Mouse (Mus musculus) midbrain, embryonic 13.5 days (tissue): Measurements from ENCODE around the gene Gm9970. TPM values are rescaled to one million over a fixed set of nuclear protein-coding genes. Genes with fewer than 3 reads are reported as not detected.

Experiments used
- ATAC-seq: fragments of 200-750 bp; cut with Nextera tagmentation; 2 replicates; pipeline ENCODE4 v1.8.0; 2017; ENCODE audit warnings: mild to moderate bottlenecking, moderate TSS enrichment, moderate library complexity
- H3K27ac ChIP-seq: fragments of 300-500 bp; sonication (generic); 2 replicates; pipeline ENCODE4 v1.5.1; 2015; ENCODE audit warnings: inconsistent platforms, mild to moderate bottlenecking, moderate library complexity
- H3K27me3 ChIP-seq: fragments of 300-500 bp; sonication (generic); 2 replicates; pipeline ENCODE4 v1.6.1; 2015; ENCODE audit warnings: mild to moderate bottlenecking, inconsistent platforms
- H3K36me3 ChIP-seq: fragments of 300-500 bp; sonication (generic); 2 replicates; pipeline ENCODE4 v1.6.1; 2015; ENCODE audit warnings: mild to moderate bottlenecking, inconsistent platforms
- H3K4me1 ChIP-seq: fragments of 300-500 bp; sonication (generic); replicated peaks from 2 replicates; pipeline ENCODE4 v1.6.1; 2015; ENCODE audit warnings: inconsistent platforms
- H3K4me2 ChIP-seq: fragments of 300-500 bp; sonication (generic); replicated peaks from 2 replicates; pipeline ENCODE4 v1.6.1; 2015; ENCODE audit warnings: moderate library complexity, mild to moderate bottlenecking, inconsistent platforms
- H3K4me3 ChIP-seq: fragments of 300-500 bp; sonication (generic); replicated peaks from 2 replicates; pipeline ENCODE4 v1.5.1; 2015; ENCODE audit warnings: mild to moderate bottlenecking, inconsistent platforms
- H3K9ac ChIP-seq: fragments of 300-500 bp; sonication (generic); replicated peaks from 2 replicates; pipeline ENCODE4 v1.6.1; 2015; ENCODE audit warnings: mild to moderate bottlenecking, inconsistent platforms
- H3K9me3 ChIP-seq: fragments of 300-500 bp; sonication (generic); 2 replicates; pipeline ENCODE4 v1.6.1; 2016; ENCODE audit warnings: mild to moderate bottlenecking, inconsistent platforms
- WGBS: fragments of 180-500 bp; shearing (Covaris S2); methylation state at CpG from one replicate; pipeline ENCODE4 v1.1.7; 2015; 5-methylcytosine and 5-hydroxymethylcytosine counted together
- polyA plus RNA-seq: library from polyadenylated mRNA; unstranded; fragments of >200 nt; fragmentation: Nextera tagmentation; extraction: Ambion mirVana; gene quantifications from 2 replicates; pipeline ENCODE4 v1.2.1, GENCODE M21; 2015

Gm9970 gene
- 0.54 and 0.63 TPM in 2 replicates for polyA plus RNA-seq

DNA sequence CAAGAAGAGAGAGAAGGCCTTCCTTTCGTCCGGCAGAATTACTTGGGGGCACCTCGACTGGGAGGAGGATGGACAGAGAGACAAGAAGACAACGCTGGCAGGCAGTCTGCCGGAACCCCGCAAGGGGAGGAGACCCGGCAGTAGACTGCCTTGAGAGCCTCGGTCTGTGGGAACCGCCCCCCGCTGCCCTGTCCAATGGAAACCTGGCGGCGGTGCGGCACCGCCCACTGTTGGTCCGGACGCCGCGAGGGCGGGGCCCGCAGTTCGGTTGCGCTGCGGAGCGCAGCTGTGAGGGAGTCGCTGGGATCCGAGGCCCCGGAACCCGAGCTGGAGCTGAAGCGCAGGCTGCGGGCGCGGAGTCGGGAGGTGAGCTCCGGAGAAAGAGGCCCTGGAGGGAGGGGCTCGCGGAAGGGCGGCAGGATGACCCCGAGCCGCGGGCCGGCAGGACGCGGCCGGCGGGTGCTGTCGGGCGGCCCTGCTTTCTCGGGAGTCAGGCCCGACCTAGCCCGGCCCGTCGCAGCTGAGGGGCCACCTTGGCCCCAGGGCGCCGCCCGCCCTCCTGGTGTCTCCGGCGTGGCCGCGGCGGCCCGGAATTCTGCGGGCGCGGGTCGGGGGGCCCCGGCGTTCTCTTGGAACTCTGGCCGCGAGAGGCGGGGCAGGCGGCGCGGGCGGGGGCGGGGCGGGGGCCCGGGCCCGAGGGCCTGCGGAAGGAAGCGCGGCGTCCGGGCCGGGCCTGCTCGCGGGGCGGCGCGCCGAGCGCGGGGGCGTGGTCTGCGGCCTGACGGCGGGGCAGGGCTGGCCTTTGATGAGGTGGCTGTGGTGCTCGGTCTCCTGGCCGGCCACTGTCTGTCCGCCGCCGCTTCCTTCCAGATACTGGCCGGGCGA lies at the start of gene Gm9970, which contains the start of gene Nrbp1:
Gene Gm9970 (minus strand): TSS at position 596 of the 885 bp plus-strand sequence.
Gene Nrbp1 (plus strand): TSS at position 228 of the 885 bp plus-strand sequence.
- Histone ChIP-seq H3K9me3 (peaks cover 4% of the 10 kb centered on the region; the same call in 1 of the 2 replicates), H3K9ac (peak within 1 kb of the TSS; percentile 96), H3K36me3 (peaks cover 23% of the 10 kb centered on the region), H3K27ac (peak within 1 kb of the TSS; percentile 97), H3K27me3 (no peaks in the 10 kb centered on the region), H3K4me3 (peak within 1 kb of the TSS; percentile 93), H3K4me1 (peaks cover 14% of the 10 kb centered on the region), H3K4me2 (peak within 1 kb of the TSS; percentile 76)
- under 1% methylated on average over 66 of the region's 103 CpGs for WGBS
- peak; percentile 99 for ATAC-seq

DNA sequence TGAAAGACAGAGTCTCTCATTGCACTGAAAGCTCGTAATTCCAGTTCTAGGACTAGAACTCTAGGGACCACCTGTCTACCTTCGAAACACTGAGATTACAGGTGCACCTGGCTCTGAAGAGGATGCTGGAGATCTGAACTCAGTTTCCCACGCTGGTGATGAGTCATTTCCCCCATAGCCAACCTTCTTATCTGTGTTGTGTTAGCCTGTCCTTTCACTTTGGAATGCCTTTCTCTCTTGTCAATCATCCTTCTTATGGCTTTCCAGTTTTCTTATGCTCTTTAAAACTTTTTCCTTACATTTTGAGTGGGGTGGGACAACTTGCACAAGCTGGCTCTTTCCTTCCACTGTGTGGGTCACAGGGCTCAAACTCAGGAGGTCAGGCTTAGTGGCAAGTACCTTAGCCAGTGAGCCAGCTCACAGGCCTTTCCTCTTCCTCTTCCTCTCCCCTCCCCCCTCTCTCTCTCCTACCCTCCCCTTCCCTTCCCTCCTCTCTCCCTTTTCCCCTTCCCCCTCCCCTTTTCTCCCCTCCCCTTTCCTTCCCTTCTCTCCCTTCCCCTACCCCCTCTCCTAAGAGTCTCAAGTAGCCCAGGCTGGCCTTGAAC lies 48.7 kb upstream of the Gm9970 start:
- H3K4me3 ChIP-seq, result 0 out of 2 replicates have a peak overlapping the region, but pooled peaks have one; percentile 53

DNA sequence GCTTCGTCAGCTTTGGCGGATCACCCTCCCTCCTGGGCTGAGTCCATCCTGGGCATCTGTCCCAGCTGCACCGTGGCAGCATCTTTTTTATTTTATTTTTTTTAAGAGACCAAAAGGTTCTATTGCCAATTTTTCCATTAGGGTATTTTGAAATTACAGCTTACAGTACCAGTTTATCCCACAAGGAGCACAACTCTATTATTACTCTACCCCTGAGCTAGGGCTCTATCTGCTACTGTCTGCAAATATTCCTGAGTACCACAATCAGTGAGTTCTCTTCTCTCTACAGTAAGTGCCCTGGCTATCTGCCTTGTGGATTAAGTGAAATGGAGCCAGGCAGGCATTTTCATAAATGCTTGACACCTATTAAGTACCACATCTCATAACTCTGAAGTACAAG lies 47.6 kb upstream of the Gm9970 start:
- Histone ChIP-seq H3K4me2 (no peak overlapping the region), H3K4me1 (peaks cover 25% of the 10 kb centered on the region), H3K36me3 (peaks cover 42% of the 10 kb centered on the region), H3K9me3 (no peaks in the 10 kb centered on the region), H3K27ac (no peak overlapping the region), H3K27me3 (no peaks in the 10 kb centered on the region), H3K4me3 (no peak overlapping the region), H3K9ac (no peak overlapping the region)
- WGBS, result 86% methylated on average over 3 of the region's 3 CpGs
- no peak for ATAC-seq

More for the DNA sequence above, 48.7 kb upstream of the Gm9970 start:
- H3K9ac ChIP-seq, result no peak overlapping the region
- H3K9me3 ChIP-seq, result no peaks in the 10 kb centered on the region
- WGBS, result 86% methylated on average over 3 of the region's 3 CpGs
- H3K4me1 ChIP-seq, result peaks cover 35% of the 10 kb centered on the region
- peaks cover 33% of the 10 kb centered on the region for H3K36me3 ChIP-seq
- no peaks in the 10 kb centered on the region for H3K27me3 ChIP-seq
- H3K27ac ChIP-seq, result no peak overlapping the region
- H3K4me2 ChIP-seq, result peak overlapping the region; percentile 84
- no peak for ATAC-seq

DNA sequence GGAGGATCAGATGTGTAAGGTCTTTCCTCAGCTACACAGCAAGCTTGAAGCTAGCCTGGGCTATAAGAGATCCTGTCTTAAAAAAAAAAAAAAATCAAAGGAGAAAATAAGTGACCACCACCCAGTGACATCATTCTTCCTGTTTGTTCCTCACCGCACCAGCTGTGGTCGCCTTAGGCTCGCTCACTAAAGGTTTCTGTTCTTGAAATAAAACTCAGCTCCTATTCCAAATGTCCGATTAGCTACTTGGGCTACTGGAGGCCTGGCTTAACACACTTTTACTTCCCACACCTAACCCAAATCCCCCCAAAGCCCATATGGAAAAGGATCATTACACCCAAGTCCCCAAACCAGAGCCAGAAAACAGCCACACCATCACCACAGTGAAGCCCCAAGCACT lies 47.2 kb upstream of the Gm9970 start:
- Histone ChIP-seq H3K4me2 (no peak overlapping the region), H3K9me3 (no peaks in the 10 kb centered on the region), H3K27ac (no peak overlapping the region), H3K36me3 (peaks cover 42% of the 10 kb centered on the region), H3K4me3 (no peak overlapping the region), H3K27me3 (no peaks in the 10 kb centered on the region), H3K4me1 (peaks cover 21% of the 10 kb centered on the region), H3K9ac (no peak overlapping the region)
- no peak for ATAC-seq
- WGBS, result 90% methylated on average over 4 of the region's 4 CpGs

DNA sequence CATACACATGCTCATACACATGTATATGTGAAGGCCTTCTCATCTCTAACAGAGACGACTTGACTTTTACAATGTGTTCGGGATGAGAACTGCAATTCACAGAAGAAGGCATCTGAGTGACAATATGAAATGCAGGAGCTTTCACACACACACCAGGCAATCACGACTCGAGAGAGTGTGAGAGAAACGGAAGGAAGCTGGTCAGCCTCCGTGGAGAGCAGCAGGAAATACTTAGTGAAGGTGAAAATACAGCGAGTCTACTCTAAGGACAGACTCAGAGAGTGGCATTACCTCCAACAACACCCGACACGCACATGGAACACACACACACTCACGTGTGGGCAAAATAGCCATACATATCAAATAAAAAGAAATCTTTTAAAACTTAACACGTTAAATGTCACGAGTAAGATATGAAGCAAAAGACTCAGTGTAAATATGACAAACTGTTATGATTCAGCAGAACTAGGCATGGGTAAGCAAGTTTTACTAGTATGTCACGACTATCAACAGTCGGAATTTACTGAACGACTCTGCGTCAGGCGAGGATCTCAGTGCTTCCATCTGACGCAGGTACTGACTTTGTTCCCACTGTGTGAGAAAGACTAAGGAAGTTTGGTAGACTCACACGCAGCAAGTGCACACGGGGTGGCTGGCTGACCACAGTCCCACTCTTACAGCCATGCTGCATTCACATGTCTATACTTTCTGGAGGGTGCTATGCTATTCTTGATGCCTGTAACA lies 38.4 kb upstream of the Gm9970 start:
- Histone ChIP-seq H3K4me1 (no peaks in the 10 kb centered on the region), H3K4me2 (no peak overlapping the region), H3K27me3 (no peaks in the 10 kb centered on the region), H3K36me3 (peaks cover 94% of the 10 kb centered on the region), H3K4me3 (no peak overlapping the region), H3K27ac (no peak overlapping the region), H3K9ac (no peak overlapping the region), H3K9me3 (no peaks in the 10 kb centered on the region)
- ATAC-seq, result no peak
- 92% methylated on average over 20 of the region's 20 CpGs for WGBS

DNA sequence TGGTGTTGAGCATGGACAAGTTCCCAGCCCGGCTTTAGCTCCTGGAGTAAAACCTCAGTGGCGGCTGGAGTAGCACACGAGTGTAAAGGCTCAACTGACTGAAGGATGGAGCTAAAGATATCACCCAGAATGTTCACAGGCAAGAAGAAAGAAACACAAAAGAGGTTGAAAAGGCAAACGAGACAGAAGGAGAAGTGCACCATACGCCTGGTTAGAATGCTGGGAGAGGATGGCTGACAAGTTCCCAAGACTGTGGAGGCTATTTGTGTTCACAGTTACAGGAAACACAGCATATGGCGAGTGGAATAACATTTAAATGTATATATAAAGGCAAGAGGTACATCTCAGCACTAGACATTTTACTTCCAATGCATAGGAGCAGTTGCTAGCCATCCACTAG lies 32.0 kb upstream of the Gm9970 start:
- Histone ChIP-seq H3K4me2 (no peak overlapping the region), H3K4me1 (no peaks in the 10 kb centered on the region), H3K27ac (no peak overlapping the region), H3K9ac (no peak overlapping the region), H3K27me3 (no peaks in the 10 kb centered on the region), H3K36me3 (peaks cover 85% of the 10 kb centered on the region), H3K9me3 (no peaks in the 10 kb centered on the region), H3K4me3 (no peak overlapping the region)
- ATAC-seq, result no peak
- 86% methylated on average over 6 of the region's 6 CpGs for WGBS

DNA sequence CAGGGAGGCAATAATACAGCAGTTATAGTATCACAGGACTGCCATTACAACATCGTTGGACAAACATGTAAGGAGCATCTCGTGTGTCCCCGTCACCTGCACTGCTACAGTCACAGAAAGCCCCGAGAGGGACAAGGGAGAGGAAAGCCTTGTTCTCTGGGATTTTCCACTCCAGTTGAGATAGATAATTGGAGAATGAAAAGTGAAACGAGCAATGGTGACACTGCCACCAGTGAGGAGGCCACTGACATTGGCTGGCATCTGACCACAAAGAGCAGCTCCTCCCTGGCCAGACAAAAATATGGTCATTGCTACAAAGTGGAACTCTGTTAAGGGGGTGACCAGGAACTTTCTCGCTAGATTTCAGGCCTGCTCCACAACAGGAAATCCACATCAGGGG lies 26.7 kb upstream of the Gm9970 start:
- Histone ChIP-seq H3K9ac (no peak overlapping the region), H3K9me3 (no peaks in the 10 kb centered on the region), H3K27me3 (no peaks in the 10 kb centered on the region), H3K4me1 (no peaks in the 10 kb centered on the region), H3K36me3 (peaks cover 93% of the 10 kb centered on the region), H3K27ac (no peak overlapping the region), H3K4me3 (no peak overlapping the region), H3K4me2 (no peak overlapping the region)
- ATAC-seq, result no peak
- WGBS, result 51% methylated on average over 6 of the region's 6 CpGs

DNA sequence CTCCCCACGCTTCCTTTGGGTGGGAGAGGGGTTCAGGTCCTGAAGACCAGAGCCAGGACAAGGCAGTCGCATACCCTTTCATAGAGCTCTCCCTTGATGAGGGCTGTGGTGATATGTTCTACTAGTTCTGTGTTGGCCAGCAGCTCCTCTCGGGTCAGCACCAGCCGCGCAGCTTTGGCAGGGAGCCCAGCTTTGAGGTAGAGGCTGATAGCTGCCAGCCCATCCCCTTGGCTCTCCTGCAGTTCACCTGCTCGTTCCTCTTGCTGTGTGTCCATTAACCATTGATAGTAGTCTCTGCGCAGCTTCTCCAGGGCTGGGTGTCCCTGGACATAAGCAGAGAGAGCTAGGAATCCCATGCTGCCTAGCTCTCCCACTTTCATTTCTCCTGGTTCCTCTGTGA lies 25.1 kb upstream of the Gm9970 start:
- ATAC-seq, result no peak
- Histone ChIP-seq H3K9ac (no peak overlapping the region), H3K27me3 (no peaks in the 10 kb centered on the region), H3K4me1 (no peaks in the 10 kb centered on the region), H3K4me3 (no peak overlapping the region), H3K9me3 (no peaks in the 10 kb centered on the region), H3K4me2 (no peak overlapping the region), H3K27ac (no peak overlapping the region), H3K36me3 (peaks cover 96% of the 10 kb centered on the region)
- WGBS, result 91% methylated on average over 7 of the region's 7 CpGs

DNA sequence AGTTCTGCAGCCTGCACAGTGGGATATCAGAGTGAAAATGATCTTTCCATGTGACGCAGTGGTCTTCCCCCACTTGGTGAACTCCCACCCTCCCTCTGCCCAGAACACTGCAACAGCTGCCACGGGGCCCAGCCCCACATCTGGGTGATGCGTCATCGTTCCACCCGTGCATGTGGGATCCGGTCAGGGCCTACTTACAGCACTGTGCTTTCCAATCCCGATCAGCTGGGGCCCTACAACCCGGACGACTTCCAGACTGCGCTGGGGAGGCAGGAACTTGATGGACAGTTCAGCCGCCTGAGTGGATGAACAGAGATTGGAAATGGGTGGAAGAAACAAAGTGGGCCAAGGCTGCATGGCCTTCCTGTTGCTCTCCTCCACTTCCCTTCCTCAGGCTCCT lies 16.6 kb upstream of the Gm9970 start:
- WGBS, result 92% methylated on average over 11 of the region's 11 CpGs

DNA sequence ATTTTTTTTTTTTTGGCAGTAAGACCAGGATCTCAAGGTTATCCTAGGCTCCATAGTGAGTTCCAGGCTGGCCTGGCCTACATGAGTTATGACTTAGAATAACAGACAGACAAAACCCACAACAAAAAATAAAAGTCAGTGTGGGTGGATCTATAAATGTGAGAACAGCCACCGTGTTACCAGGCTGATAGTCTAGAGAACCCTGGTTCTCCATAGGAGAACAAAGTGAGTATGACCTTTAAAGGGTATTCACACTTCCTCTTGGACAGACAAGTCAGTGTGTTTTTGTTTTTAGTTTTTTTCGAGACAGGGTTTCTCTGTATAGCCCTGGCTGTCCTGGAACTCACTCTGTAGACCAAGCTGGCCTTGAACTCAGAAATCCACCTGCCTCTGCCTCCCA lies 14.9 kb upstream of the Gm9970 start:
- H3K9me3 ChIP-seq, result no peaks in the 10 kb centered on the region
- WGBS, result 81% methylated on average over 2 of the region's 2 CpGs
- peaks cover 91% of the 10 kb centered on the region for H3K36me3 ChIP-seq
- ATAC-seq, result no peak
- H3K4me3 ChIP-seq, result no peak overlapping the region
- H3K27me3 ChIP-seq, result no peaks in the 10 kb centered on the region
- H3K9ac ChIP-seq, result no peak overlapping the region
- H3K4me2 ChIP-seq, result no peak overlapping the region
- H3K4me1 ChIP-seq, result peaks cover 9% of the 10 kb centered on the region
- H3K27ac ChIP-seq, result no peak overlapping the region

More for the DNA sequence above, 16.6 kb upstream of the Gm9970 start:
- no peaks in the 10 kb centered on the region for H3K9me3 ChIP-seq
- H3K4me2 ChIP-seq, result no peak overlapping the region
- no peaks in the 10 kb centered on the region for H3K27me3 ChIP-seq
- peaks cover 91% of the 10 kb centered on the region for H3K36me3 ChIP-seq
- ATAC-seq, result no peak
- H3K4me1 ChIP-seq, result no peaks in the 10 kb centered on the region
- no peak overlapping the region for H3K9ac ChIP-seq
- H3K4me3 ChIP-seq, result no peak overlapping the region
- H3K27ac ChIP-seq, result no peak overlapping the region

DNA sequence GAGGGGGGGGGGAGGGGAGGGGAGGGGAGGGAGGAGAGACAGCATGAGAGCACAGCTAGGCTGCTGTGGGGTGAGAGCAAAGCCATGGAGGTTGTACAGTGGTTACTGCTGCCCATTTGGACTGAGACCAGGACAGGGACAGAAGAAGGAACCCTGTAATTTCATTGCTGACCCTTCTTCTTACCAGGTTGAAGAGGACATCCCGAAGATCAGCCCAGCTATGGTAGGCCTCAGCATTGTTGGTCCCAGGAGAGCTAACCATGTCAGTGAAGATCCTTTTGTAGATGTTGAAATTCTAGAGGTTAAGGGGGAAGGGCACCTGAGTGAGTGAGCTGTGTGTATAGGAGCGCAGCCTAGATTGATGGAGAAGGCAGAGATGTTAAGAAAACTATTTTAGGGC lies 14.3 kb upstream of the Gm9970 start:
- 95% methylated on average over 2 of the region's 2 CpGs for WGBS
- no peak overlapping the region for H3K9ac ChIP-seq
- H3K9me3 ChIP-seq, result no peaks in the 10 kb centered on the region
- H3K4me1 ChIP-seq, result peaks cover 9% of the 10 kb centered on the region
- peaks cover 91% of the 10 kb centered on the region for H3K36me3 ChIP-seq
- H3K27me3 ChIP-seq, result no peaks in the 10 kb centered on the region
- no peak overlapping the region for H3K4me2 ChIP-seq
- no peak overlapping the region for H3K27ac ChIP-seq
- ATAC-seq, result no peak
- no peak overlapping the region for H3K4me3 ChIP-seq

DNA sequence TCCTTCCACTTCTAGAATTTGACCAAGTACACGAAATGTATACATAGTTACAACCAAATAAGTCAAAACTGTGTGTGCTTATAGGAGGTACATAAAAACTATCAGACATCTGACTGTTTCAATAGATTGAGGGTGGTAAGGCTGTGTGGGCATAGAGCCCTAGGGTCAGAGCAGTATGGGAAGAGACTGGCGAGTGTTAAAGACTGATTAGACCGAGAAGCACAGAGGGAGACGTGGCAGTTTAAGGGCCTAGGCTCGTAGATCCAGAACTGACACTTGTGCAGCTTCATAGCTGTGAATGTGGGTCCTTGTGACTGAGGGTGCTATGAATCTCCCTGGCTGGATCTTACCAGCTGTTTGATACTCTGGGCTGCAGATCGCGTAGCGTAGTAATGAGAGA lies 13.9 kb upstream of the Gm9970 start:
- Histone ChIP-seq H3K4me3 (no peak overlapping the region), H3K36me3 (peaks cover 91% of the 10 kb centered on the region), H3K9me3 (no peaks in the 10 kb centered on the region), H3K4me2 (no peak overlapping the region), H3K27ac (no peak overlapping the region), H3K27me3 (no peaks in the 10 kb centered on the region), H3K9ac (no peak overlapping the region), H3K4me1 (peaks cover 9% of the 10 kb centered on the region)
- 89% methylated on average over 8 of the region's 8 CpGs for WGBS
- ATAC-seq, result no peak
